Comparison of ENCODE assay signal across 8 mouse cellular contexts in the genomic region with DNA sequence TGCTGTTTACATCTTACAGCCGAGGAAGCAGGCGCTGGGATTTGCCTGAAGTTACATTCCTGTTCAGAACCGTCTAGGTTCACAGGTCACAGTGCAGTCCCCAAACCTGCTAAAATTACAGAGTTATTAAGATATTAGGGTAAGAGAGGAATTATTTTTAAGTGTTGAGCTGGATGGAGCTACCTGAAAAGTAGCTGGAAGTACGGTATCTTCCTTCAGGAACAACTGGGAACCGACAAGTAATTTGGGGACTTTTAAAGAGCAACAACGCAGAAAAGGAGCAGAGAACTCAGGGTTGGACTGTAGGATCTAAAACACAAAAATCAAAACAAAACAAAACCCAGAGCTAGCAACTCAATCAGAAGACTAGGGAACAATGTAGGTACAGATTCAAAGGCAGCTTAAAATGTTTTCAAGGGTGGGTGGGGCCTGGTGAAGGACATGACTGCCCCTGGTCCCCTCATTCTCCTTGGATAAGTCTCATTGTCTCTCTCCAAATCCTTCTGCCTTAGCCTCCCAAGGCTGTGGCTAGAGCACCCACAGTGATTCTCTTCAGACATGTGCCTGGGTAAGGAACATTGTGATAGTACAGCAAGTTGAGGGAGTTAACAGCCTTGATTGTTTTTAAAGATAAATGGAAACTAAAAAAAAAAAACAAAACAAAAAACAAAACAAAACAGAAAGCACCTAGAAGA. TPM values are rescaled to one million over a fixed set of nuclear protein-coding genes. Genes with fewer than 3 reads are reported as not detected.
A peak's percentile ranks its signal among the peaks of the same experiment; 100 is the strongest.
DNase-seq lines count a peak whose midpoint lies in the region; ATAC-seq and TF ChIP-seq lines count a peak whose summit lies in the region.

No protein-coding gene starts in this region.

- H3K36me3 ChIP-seq in heart, embryonic 13.5 days = no peaks in the 10 kb centered on the region
- H3K36me3 ChIP-seq in G1E (replicated peaks) = peaks cover 2% of the 10 kb centered on the region
- H3K36me3 ChIP-seq in forebrain, postnatal 0 days (ENCODE audit: insufficient read depth) = no peaks in the 10 kb centered on the region
- H3K36me3 ChIP-seq in midbrain, embryonic 11.5 days (ENCODE audit: control insufficient read depth, insufficient read depth, low read length) = no peaks in the 10 kb centered on the region

- peak overlapping the region; percentile 82 for H3K4me3 ChIP-seq in heart, embryonic 13.5 days
- H3K4me3 ChIP-seq in G1E (ENCODE audit: low read depth, low read length) = peak overlapping the region; percentile 90; the same call in 1 of the 2 replicates
- H3K4me3 ChIP-seq in forebrain, postnatal 0 days (ENCODE audit: low read depth, low read length) = no peak overlapping the region
- H3K4me3 ChIP-seq in midbrain, embryonic 11.5 days (ENCODE audit: low read depth, low read length) = peak overlapping the region; percentile 79

- peaks cover 21% of the 10 kb centered on the region for H3K4me1 ChIP-seq in heart, embryonic 13.5 days
- peaks cover 24% of the 10 kb centered on the region for H3K4me1 ChIP-seq in G1E (ENCODE audit: insufficient read depth, low read depth, low read length)
- no peaks in the 10 kb centered on the region for H3K4me1 ChIP-seq in forebrain, postnatal 0 days (ENCODE audit: insufficient read depth)
- peaks cover 22% of the 10 kb centered on the region for H3K4me1 ChIP-seq in midbrain, embryonic 11.5 days (ENCODE audit: control insufficient read depth, insufficient read depth, low read length)

- no peak for TF ChIP-seq CTCF in G1E (IDR thresholded peaks at IDR 0.05; ENCODE audit: low read depth, low read length)
- no peak for TF ChIP-seq CTCF in forebrain, postnatal 0 days (IDR thresholded peaks at IDR 0.05; ENCODE audit: low read depth)

- ATAC-seq in heart, embryonic 13.5 days (ENCODE audit: extremely low read depth, insufficient number of reproducible peaks, low FRiP score, low TSS enrichment) = no peak
- ATAC-seq in G1E (ENCODE audit: extremely low read depth, insufficient number of reproducible peaks, low FRiP score, poor library complexity, severe bottlenecking) = no peak
- no peak for ATAC-seq in forebrain, postnatal 0 days
- ATAC-seq in midbrain, embryonic 11.5 days (ENCODE audit: low FRiP score) = no peak

- H3K4me2 ChIP-seq in heart, embryonic 13.5 days = peak overlapping the region; percentile 87
- H3K4me2 ChIP-seq in forebrain, postnatal 0 days (ENCODE audit: low read depth) = peak overlapping the region; percentile 50
- H3K4me2 ChIP-seq in midbrain, embryonic 11.5 days = peak overlapping the region; percentile 79

- H3K9ac ChIP-seq in heart, embryonic 13.5 days = peak overlapping the region; percentile 86
- H3K9ac ChIP-seq in forebrain, postnatal 0 days = no peak overlapping the region
- peak overlapping the region; percentile 59 for H3K9ac ChIP-seq in midbrain, embryonic 11.5 days (ENCODE audit: low read length)

- H3K27me3 ChIP-seq in heart, embryonic 13.5 days (replicated peaks) = no peaks in the 10 kb centered on the region
- no peaks in the 10 kb centered on the region for H3K27me3 ChIP-seq in G1E (ENCODE audit: insufficient read depth, low read length)
- H3K27me3 ChIP-seq in forebrain, postnatal 0 days (ENCODE audit: insufficient read depth, low read length) = no peaks in the 10 kb centered on the region
- H3K27me3 ChIP-seq in midbrain, embryonic 11.5 days (ENCODE audit: control insufficient read depth, insufficient read depth, low read length) = no peaks in the 10 kb centered on the region

- peak overlapping the region; percentile 99 for H3K27ac ChIP-seq in heart, embryonic 13.5 days (replicated peaks)
- H3K27ac ChIP-seq in forebrain, postnatal 0 days (ENCODE audit: low read depth, low read length) = no peak overlapping the region
- peak overlapping the region; percentile 99 for H3K27ac ChIP-seq in midbrain, embryonic 11.5 days (ENCODE audit: low read depth, low read length)

- WGBS in heart, embryonic 13.5 days = 61% methylated on average over 6 of the region's 6 CpGs
- 23% methylated on average over 6 of the region's 6 CpGs for WGBS in forebrain, postnatal 0 days
- WGBS in midbrain, embryonic 11.5 days = 18% methylated on average over 6 of the region's 6 CpGs

- DNase-seq in heart, adult 8-10 months (ENCODE audit: low spot score) = no peak
- no peak for DNase-seq in G1E (ENCODE audit: low spot score)
- DNase-seq in forebrain, postnatal 0 days = no peak
- DNase-seq in midbrain, embryonic 11.5 days (ENCODE audit: low spot score, missing footprints) = peak; percentile 91
- no peak for DNase-seq in layer of hippocampus, postnatal 25 days (ENCODE audit: extremely low spot score in 1 of 2, low spot score in 1 of 2)
- DNase-seq in yolk sac, embryonic 10.5 days (ENCODE audit: low spot score) = no peak
- DNase-seq in B cell, adult 2 months = no peak

- H3K9me3 ChIP-seq in heart, embryonic 13.5 days = no peaks in the 10 kb centered on the region
- H3K9me3 ChIP-seq in G1E (replicated peaks) = no peaks in the 10 kb centered on the region
- no peaks in the 10 kb centered on the region for H3K9me3 ChIP-seq in forebrain, postnatal 0 days (ENCODE audit: low read length)
- H3K9me3 ChIP-seq in midbrain, embryonic 11.5 days (ENCODE audit: control insufficient read depth, low read length) = no peaks in the 10 kb centered on the region

RNA-seq across cellular contexts. Expression of gene Stag1, which starts 43.9 kb away (rescaled TPM):
- polyA plus RNA-seq in heart, embryonic 13.5 days (2015; fragmentation: Nextera tagmentation; extraction: Ambion mirVana) = 23.1 and 25.7 TPM in 2 replicates
- 10 to 100 TPM; 20.8 to 31.7 (median 27.6) TPM for total RNA-seq in heart, adult 8-10 months (2022)
- total RNA-seq in G1E (2014; fragmentation: Nextera tagmentation) = 75.4 and 111 TPM in 2 replicates
- 59.5 and 71.5 TPM in 2 replicates for total RNA-seq in G1E (2017)
- 2.8 and 2.9 TPM in 2 replicates for polyA plus RNA-seq in G1E (2012)
- 51.1 and 65.1 TPM in 2 replicates for total RNA-seq in forebrain, postnatal 0 days (2014; rRNA removed)
- polyA plus RNA-seq in forebrain, postnatal 0 days (2015; fragmentation: Nextera tagmentation; extraction: Ambion mirVana) = 22.4 and 22.9 TPM in 2 replicates
- polyA plus RNA-seq in midbrain, embryonic 11.5 days (2014; fragmentation: Nextera tagmentation; extraction: Ambion mirVana) = 57.1 and 64.3 TPM in 2 replicates
- 10 to 100 TPM; 49.5 to 50.4 TPM for total RNA-seq in layer of hippocampus, postnatal 25 days (2021)
